ENCODE assay signal across 20 mouse cellular contexts in the genomic region with DNA sequence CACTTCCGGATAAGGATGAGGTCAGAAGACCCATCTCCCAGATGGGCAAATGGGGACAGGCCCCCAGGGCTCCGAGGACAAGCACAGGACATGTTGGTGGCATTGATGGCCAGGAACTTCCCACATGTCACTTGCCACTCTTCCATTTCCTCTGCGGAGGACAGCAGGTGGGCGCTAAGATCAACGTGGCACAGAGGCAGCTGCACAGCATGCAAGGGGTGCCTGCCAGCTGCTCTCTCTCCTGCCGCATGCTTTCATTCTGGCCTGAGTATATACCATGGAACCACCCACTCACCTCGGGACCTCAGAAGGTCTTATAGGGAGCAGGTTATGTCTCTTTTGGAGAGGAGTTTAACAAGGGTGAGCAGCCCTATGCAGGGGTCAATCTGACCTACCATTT.
"Had no signal": no experiment of that assay in that cellular context is flagged by ENCODE, and none has a peak within 500 bp of the region (broad histone marks: within the 10 kb centered on the region; RNA-seq: fewer than 3 reads in every experiment).

No protein-coding gene starts in this region.

- ATAC-seq: midbrain, embryonic 15.5 days had no signal

- H3K27ac ChIP-seq: kidney, embryonic 15.5 days; left cerebral cortex, adult 2 months; liver, embryonic 13.5 days; midbrain, embryonic 12.5 days; midbrain, embryonic 15.5 days; neural tube, embryonic 13.5 days; stomach, embryonic 15.5 days had no signal

- H3K27me3 ChIP-seq: kidney, embryonic 15.5 days; liver, embryonic 13.5 days; megakaryocyte, embryonic 14.5 days; midbrain, embryonic 12.5 days; midbrain, embryonic 15.5 days; neural tube, embryonic 13.5 days; stomach, embryonic 15.5 days had no signal

- H3K4me2 ChIP-seq: kidney, embryonic 15.5 days; liver, embryonic 13.5 days; midbrain, embryonic 12.5 days; midbrain, embryonic 15.5 days; neural tube, embryonic 13.5 days; stomach, embryonic 15.5 days had no signal

- DNase-seq: kidney, adult 11 months; kidney, adult 8-10 months; kidney, postnatal 10 days; kidney, postnatal 36 days; layer of hippocampus, postnatal 36 days; liver, embryonic 13.5 days; lung, adult 2 months; lung, postnatal 10 days; lung, postnatal 36 days; retina, postnatal 1 day; right cerebral cortex, postnatal 25 days; spleen, adult 18-20 months; thymus, postnatal 36 days had no signal

- H3K4me1 ChIP-seq: kidney, embryonic 15.5 days; liver, embryonic 13.5 days; megakaryocyte, embryonic 14.5 days; midbrain, embryonic 15.5 days; neural tube, embryonic 13.5 days; stomach, embryonic 15.5 days had no signal

- H3K4me3 ChIP-seq: kidney, embryonic 15.5 days; left cerebral cortex, adult 2 months; liver, embryonic 13.5 days; megakaryocyte, embryonic 14.5 days; midbrain, embryonic 12.5 days; midbrain, embryonic 15.5 days; neural tube, embryonic 13.5 days; stomach, embryonic 15.5 days had no signal

- H3K9ac ChIP-seq: kidney, embryonic 15.5 days; liver, embryonic 13.5 days; midbrain, embryonic 12.5 days; midbrain, embryonic 15.5 days; neural tube, embryonic 13.5 days; stomach, embryonic 15.5 days had no signal

- H3K9me3 ChIP-seq: kidney, embryonic 15.5 days; liver, embryonic 13.5 days; megakaryocyte, embryonic 14.5 days; midbrain, embryonic 12.5 days; midbrain, embryonic 15.5 days; neural tube, embryonic 13.5 days; stomach, embryonic 15.5 days had no signal
